Mouse (Mus musculus) thymus, adult 2 months (tissue): ENCODE measurements around the gene Gm13287. TPM values are rescaled to one million over a fixed set of nuclear protein-coding genes. Genes with fewer than 3 reads are reported as not detected.
A peak's percentile ranks its signal among the peaks of the same experiment; 100 is the strongest.
"Not testable (repeated sequence)": the region's sequence is repeated elsewhere in the genome, so short reads cannot be mapped to it uniquely, and the experiment has no call there.

ENCODE experiments used
- DNase-seq: peaks from one replicate; pipeline ENCODE4 v3.0.0; 2021
- H3K27ac ChIP-seq: fragments of 200-500 bp; 2 replicates; pipeline ENCODE4 v1.5.1; 2012; ENCODE audit warnings: low read length, control low read depth; ENCODE audit not compliant: control insufficient read depth, insufficient read depth
- H3K27me3 ChIP-seq: fragments of 200-500 bp; 2 replicates; pipeline ENCODE4 v1.6.1; 2012; ENCODE audit warnings: mild to moderate bottlenecking, low read length, moderate library complexity, mixed read lengths; ENCODE audit not compliant: control insufficient read depth, insufficient read depth
- H3K36me3 ChIP-seq: fragments of 200-500 bp; 2 replicates; pipeline ENCODE4 v1.6.1; 2012; ENCODE audit warnings: mild to moderate bottlenecking, low read length, moderate library complexity; ENCODE audit not compliant: control insufficient read depth, insufficient read depth
- H3K4me1 ChIP-seq: fragments of 200-500 bp; replicated peaks from 2 replicates; pipeline ENCODE4 v1.6.1; 2012; ENCODE audit warnings: low read length; ENCODE audit not compliant: control insufficient read depth, insufficient read depth
- H3K4me3 ChIP-seq: fragments of 200-500 bp; 2 replicates; pipeline ENCODE4 v1.5.1; 2012; ENCODE audit warnings: mild to moderate bottlenecking, low read length, control low read depth, moderate library complexity; ENCODE audit not compliant: control insufficient read depth, insufficient read depth
- CTCF ChIP-seq: fragments of 200-500 bp; IDR thresholded peaks from 2 replicates; pipeline ENCODE4 v1.5.1; 2012; ENCODE audit warnings: mild to moderate bottlenecking, control low read depth, low read length, moderate library complexity, borderline replicate concordance; ENCODE audit not compliant: control insufficient read depth, poor library complexity, insufficient read depth; ENCODE audit errors: extremely low read depth
- POLR2A ChIP-seq: fragments of 200-500 bp; IDR thresholded peaks from 2 replicates; pipeline ENCODE4 v1.6.1; 2012; ENCODE audit warnings: mild to moderate bottlenecking, low read length, control low read depth, moderate library complexity; ENCODE audit not compliant: control insufficient read depth, poor library complexity, insufficient read depth; ENCODE audit errors: extremely low read depth
- WGBS: fragments of 180-500 bp; shearing (Covaris S2); methylation state at CpG from one replicate; pipeline ENCODE4 v1.1.7; 2018; 5-methylcytosine and 5-hydroxymethylcytosine counted together
- polyA plus RNA-seq: library from polyadenylated mRNA; depleted of rRNA; stranded (reverse); fragments of >200 nt; gene quantifications from 2 replicates; pipeline ENCODE4 v1.2.3, GENCODE M21; 2012

Gene Gm13287
- polyA plus RNA-seq, 1 experiment: not detected

DNA sequence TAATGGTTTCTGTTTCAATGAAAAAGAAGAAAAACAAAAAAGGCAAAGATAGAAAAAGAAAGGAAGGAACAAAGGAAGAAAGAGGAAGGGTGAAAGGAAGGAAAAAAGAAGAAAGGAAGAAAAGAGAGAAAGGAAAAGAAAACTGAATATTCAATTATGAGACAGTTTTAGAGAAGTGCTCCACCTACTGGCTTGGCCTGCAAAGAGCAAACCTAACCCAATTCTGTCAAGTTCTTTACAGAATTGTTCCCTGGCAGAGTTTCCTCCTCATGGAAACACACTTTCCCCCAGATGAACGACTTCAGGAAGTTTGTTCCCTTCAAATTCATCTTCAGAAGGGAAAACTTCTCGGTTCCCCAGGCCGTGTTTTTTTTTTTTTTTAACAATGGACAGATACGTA is 19.9 kb downstream of the Gm13287 start:
- no peaks in the 10 kb centered on the region for H3K27me3 ChIP-seq
- H3K36me3 ChIP-seq: no peaks in the 10 kb centered on the region
- H3K27ac ChIP-seq: no peak overlapping the region
- H3K4me1 ChIP-seq: no peaks in the 10 kb centered on the region
- 29% methylated on average over 4 of the region's 4 CpGs for WGBS
- TF ChIP-seq CTCF: no peak
- H3K4me3 ChIP-seq: no peak overlapping the region
- peak; percentile 17 for DNase-seq

DNA sequence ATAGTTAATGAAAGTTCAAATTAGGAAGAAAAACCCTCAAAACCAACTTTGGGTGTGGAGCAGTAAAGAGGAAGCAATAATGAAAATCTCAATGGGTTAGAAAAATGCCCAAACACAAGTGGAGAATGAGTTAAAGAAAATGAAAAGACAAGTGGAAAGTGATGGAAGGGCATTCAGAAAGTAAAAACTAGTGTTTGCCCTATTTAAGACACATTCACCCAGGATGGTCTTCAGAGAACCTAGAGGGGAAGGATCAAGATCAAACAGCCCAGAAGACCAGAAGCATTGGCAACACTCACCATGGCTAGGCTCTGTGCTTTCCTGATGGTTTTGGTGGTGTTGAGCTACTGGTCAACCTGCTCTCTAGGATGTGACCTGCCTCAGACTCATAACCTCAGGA is 24.1 kb downstream of the Gm13287 start, which contains the start of gene Ifna6:
Ifna6 (plus strand) TSS at position 301 of the 400 bp plus-strand sequence.
- H3K4me3 ChIP-seq, H3K4me1 ChIP-seq, H3K27me3 ChIP-seq, H3K27ac ChIP-seq, H3K36me3 ChIP-seq, DNase-seq: not testable (repeated sequence)

DNA sequence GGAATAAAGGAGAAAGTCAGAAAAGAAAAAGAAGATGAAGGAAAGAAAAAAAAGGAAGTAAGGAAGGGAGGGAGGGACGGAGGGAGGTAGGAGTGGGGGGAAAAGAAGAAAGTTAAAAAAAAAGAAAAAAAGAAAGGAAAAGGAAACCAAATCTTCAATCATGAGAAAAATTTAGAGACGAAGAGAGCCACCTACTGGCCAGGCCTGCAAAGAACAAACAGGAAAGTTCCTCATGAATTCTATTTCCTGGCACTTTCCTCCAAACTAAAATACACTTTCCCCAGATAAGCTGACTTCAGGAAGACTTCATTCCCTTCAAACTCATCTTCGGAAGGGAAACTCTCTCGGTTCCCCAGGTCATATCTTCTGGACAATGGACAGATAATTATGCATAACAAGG is 27.5 kb downstream of the Gm13287 start:
- peak; percentile 54 for DNase-seq

DNA sequence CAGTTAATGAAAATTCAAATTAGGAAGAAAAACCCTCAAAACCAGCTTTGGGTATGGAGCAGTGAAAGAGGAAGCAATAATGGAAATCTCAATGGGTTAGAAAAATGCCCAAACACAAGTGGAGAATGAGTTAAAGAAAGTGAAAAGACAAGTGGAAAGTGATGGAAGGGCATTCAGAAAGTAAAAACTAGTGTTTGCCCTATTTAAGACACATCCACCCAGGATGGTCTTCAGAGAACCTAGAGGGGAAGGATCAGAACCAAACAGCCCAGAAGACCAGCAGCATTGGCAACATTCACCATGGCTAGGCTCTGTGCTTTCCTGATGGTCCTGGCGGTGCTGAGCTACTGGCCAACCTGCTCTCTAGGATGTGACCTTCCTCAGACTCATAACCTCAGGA is 32.2 kb downstream of the Gm13287 start, which contains the start of gene Ifna5:
Ifna5 (plus strand) TSS at position 301 of the 400 bp plus-strand sequence.
- not testable (repeated sequence) for H3K27ac ChIP-seq, H3K27me3 ChIP-seq, H3K36me3 ChIP-seq, DNase-seq, H3K4me1 ChIP-seq, H3K4me3 ChIP-seq
- WGBS: 79% methylated on average over 1 of the region's 1 CpGs

More for the DNA sequence above, 27.5 kb downstream of the Gm13287 start:
- 36% methylated on average over 4 of the region's 4 CpGs for WGBS
- TF ChIP-seq CTCF (no peak), POLR2A (no peak)
- Histone ChIP-seq H3K4me3 (no peak overlapping the region), H3K27me3 (no peaks in the 10 kb centered on the region), H3K4me1 (no peaks in the 10 kb centered on the region), H3K36me3 (no peaks in the 10 kb centered on the region), H3K27ac (no peak overlapping the region)

DNA sequence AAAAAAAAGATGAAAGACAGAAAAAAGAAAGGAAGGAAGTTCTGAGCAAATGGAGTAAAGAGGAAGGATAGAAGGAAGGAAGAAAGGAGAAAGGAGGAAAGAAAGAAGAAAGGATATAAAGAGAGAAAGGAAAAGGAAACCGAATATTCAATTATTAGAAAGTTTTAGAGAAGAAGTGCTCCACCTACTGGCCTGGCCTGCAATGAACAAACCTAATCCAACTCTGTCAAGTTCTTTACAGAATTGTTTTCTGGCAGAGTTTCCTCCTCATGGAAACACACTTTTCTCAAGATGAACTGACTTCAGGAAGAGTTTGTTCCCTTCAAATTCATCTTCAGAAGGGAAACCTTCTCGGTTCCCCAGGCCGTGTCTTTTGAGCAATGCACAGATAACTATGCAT is 35.8 kb downstream of the Gm13287 start:
- Histone ChIP-seq H3K27me3 (no peaks in the 10 kb centered on the region), H3K4me1 (no peaks in the 10 kb centered on the region), H3K27ac (no peak overlapping the region), H3K4me3 (no peak overlapping the region), H3K36me3 (no peaks in the 10 kb centered on the region)
- WGBS: 45% methylated on average over 3 of the region's 3 CpGs
- DNase-seq: peak; percentile 11
- TF ChIP-seq CTCF (no peak), POLR2A (no peak)

DNA sequence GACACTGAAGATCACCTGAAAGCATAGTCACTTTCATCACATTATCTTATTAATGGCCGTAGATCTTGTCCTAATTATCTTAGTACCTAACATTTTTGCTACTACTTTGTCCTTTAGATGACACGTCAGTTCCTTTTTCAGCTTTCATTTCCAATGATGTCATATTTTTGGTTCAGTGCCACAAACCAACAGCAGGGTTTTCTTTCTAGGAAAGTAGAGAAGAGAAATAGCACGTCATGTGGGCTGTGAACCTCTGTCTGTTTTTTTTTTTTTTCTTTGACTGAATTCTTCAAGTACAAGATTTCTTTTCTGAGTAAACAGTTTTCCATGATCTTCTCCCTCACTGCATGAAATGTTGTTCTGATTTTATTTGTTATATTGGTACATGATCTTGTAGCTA is 37.0 kb downstream of the Gm13287 start:
- TF ChIP-seq CTCF (no peak), POLR2A (no peak)
- WGBS: 44% methylated on average over 3 of the region's 3 CpGs
- DNase-seq: no peak
- H3K27ac ChIP-seq: no peak overlapping the region
- no peaks in the 10 kb centered on the region for H3K27me3 ChIP-seq
- no peaks in the 10 kb centered on the region for H3K4me1 ChIP-seq
- no peak overlapping the region for H3K4me3 ChIP-seq
- no peaks in the 10 kb centered on the region for H3K36me3 ChIP-seq

DNA sequence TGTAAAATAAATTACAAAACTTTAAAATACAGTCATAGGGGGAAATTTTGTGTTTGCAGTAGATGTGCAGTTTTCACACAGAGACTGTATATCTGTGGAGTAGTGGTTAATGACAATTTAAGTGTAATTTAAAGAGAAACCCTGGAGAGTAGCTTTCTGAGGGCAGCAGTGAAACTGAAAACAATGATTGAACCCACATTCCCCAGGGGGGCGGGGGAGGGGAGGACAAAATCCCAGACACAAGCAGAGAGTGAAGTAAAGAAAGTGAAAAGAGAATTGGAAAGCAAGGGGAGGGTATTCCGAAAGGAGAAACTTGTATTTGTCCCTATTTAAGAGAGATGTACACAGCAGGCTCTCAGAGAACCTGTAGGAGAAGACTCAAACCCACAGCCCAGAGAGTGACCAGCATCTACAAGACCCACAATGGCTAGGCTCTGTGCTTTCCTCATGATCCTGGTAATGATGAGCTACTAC is 38.4 kb downstream of the Gm13287 start, which contains the start of gene Ifna4:
Ifna4 (plus strand) TSS at position 424 of the 474 bp plus-strand sequence.
- Histone ChIP-seq H3K4me3 (no peak within 1 kb of the TSS), H3K27ac (no peak within 1 kb of the TSS), H3K36me3 (no peaks in the 10 kb centered on the region), H3K27me3 (no peaks in the 10 kb centered on the region), H3K4me1 (no peaks in the 10 kb centered on the region)
- WGBS: 89% methylated on average over 2 of the region's 2 CpGs
- DNase-seq: no peak
- no peak for TF ChIP-seq POLR2A
- TF ChIP-seq CTCF: no peak

DNA sequence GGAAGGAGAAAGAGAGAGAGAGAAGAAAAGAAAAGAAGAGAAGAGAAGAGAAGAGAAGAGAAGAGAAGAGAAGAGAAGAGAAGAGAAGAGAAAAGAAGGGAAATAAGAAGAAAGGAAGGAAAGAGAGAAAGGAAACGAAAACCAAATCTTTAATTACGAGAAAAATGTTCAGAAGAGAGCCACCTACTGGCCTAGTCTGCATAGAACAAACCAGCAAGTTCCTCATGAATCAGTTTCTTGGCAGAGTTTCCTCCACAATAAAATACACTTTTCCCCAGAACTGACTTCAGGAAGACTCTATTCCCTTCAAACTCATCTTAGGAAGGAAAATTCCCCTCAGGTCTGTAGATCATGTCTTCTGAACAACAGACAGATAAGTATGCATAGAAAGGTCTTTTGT is 42.3 kb downstream of the Gm13287 start:
- TF ChIP-seq POLR2A: no peak
- TF ChIP-seq CTCF: no peak
- H3K4me1 ChIP-seq: no peaks in the 10 kb centered on the region
- H3K27ac ChIP-seq: no peak overlapping the region
- H3K4me3 ChIP-seq: no peak overlapping the region
- 42% methylated on average over 2 of the region's 2 CpGs for WGBS
- no peaks in the 10 kb centered on the region for H3K36me3 ChIP-seq
- no peaks in the 10 kb centered on the region for H3K27me3 ChIP-seq
- no peak for DNase-seq
